Mouse (Mus musculus) inflammation-experienced regulatory T-cells (primary cell): ENCODE results near the gene Ccdc27. TPM values are rescaled to one million over a fixed set of nuclear protein-coding genes. Genes with fewer than 3 reads are reported as not detected.

Experiments
- polyA plus RNA-seq, 2 experiments: library from polyadenylated mRNA; unstranded; fragments of 100-300 nt; shearing (Covaris generic); gene quantifications; one replicate each; pipeline ENCODE4 v1.2.1; 2017

Gene Ccdc27
- polyA plus RNA-seq = not detected

GRCm38 (mm10) chr4:154042577-154042976 lies at the start of gene Ccdc27:
Ccdc27 (minus strand) TSS chr4:154042677.

GRCm38 (mm10) chr4:154025641-154026440 lies 16.6 kb downstream of the Ccdc27 start, which contains the start of gene Smim1:
Smim1 (minus strand) TSS chr4:154026230.

GRCm38 (mm10) chr4:154011646-154012089 lies 30.8 kb downstream of the Ccdc27 start, which contains the start of gene Lrrc47:
Lrrc47 (plus strand) TSS chr4:154011731.

Other genes starting within 250 kb of the Ccdc27 start
- gene A430005L14Rik, start 85.4 kb downstream of the Ccdc27 start, polyA plus RNA-seq = 10 to 100 TPM; 64.3 to 70.3 TPM
- 10 to 100 TPM; 13.8 to 25.9 TPM for gene Dffb, start 67.6 kb downstream of the Ccdc27 start, polyA plus RNA-seq
- 10 to 100 TPM in 1 of 2 experiments, 1 to 10 TPM in 1; 7.2 to 13.4 TPM for gene Cep104, start 67.5 kb downstream of the Ccdc27 start, polyA plus RNA-seq
- 10 to 100 TPM; 56.5 to 66.0 TPM for gene Lrrc47, start 30.9 kb downstream of the Ccdc27 start, polyA plus RNA-seq
- gene Smim1, start 16.4 kb downstream of the Ccdc27 start, polyA plus RNA-seq = 1 to 10 TPM in 1 of 2 experiments, under 1 TPM in 1; 0.80 to 1.7 TPM
- gene Trp73, start 97.5 kb upstream of the Ccdc27 start, polyA plus RNA-seq = under 1 TPM; 0.36 to 0.37 TPM
- gene Wrap73, start 99.7 kb upstream of the Ccdc27 start, polyA plus RNA-seq = 10 to 100 TPM; 36.6 to 47.4 TPM
- 100 to 1,000 TPM; 307 to 368 TPM for gene Tprgl, start 118.0 kb upstream of the Ccdc27 start, polyA plus RNA-seq
- 1 to 10 TPM in 1 of 2 experiments, under 1 TPM in 1; 0.65 to 6.3 TPM for gene Megf6, start 128.1 kb upstream of the Ccdc27 start, polyA plus RNA-seq